Mouse (Mus musculus) mouse embryonic stem cell (cell line): Measurements from ENCODE around the gene 6430550D23Rik.

Experiments used
- in situ Hi-C, 2 experiments: fragments of 300-500 bp; cut with MboI; formaldehyde crosslinking; loops; 1 replicate in 1 of 2; 3 replicates in 1 of 2; pipeline ENCODE4 v1.14.3; 2019 to 2020; ENCODE audit warnings: low sequenced_read_pairs in 2 of 2, low pct_unique_long_range_greater_than_20kb in 1 of 2, mixed read lengths in 1 of 2; ENCODE audit not compliant: unreplicated experiment in 1 of 2

The 6430550D23Rik gene

GRCm38 (mm10) chr2:155961862-155962261 lies 45.9 kb downstream of the 6430550D23Rik start:
- in situ Hi-C loops: no loop called here

DNA sequence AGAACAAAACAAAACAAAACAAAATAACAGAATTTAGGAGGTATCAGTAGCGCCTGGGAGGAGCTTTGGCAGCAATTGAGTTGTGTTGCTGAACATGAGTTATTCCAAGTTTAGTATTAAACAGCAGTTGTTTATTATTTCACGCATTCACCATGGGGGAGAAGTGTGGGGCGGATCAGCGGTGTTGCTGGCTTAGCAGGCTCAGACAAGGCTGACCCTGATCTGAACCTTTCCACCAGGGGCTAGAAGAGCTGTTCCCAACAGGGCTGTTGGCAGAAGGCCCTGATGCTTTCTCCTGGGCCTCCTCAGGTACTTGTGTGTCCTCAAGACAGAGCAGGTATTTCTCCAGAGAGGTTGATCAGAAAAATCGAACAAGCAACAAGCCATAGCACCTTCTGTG lies 47.8 kb downstream of the 6430550D23Rik start:
- in situ Hi-C loops: no loop called here

GRCm38 (mm10) chr2:155956134-155957059 lies 51.4 kb downstream of the 6430550D23Rik start, which contains the start of gene Cep250:
Gene Cep250 (plus strand): TSS chr2:155956458.
- in situ Hi-C loops: no loop called here

GRCm38 (mm10) chr2:155952006-155952405 lies 55.8 kb downstream of the 6430550D23Rik start:
- in situ Hi-C loops: no loop called here

- in situ Hi-C loops: loop anchor here (5.0 kb wide), 2 partner anchors 102 to 122 kb away; partner anchors contain the start of gene Eif6 (in 1 of the 2)
Measured at GRCm38 (mm10) chr2:155949362-155949761, 58.4 kb downstream of the 6430550D23Rik start.

GRCm38 (mm10) chr2:155947390-155948002 lies 60.3 kb downstream of the 6430550D23Rik start:
- in situ Hi-C loops: loop anchor here (5.0 kb wide), 2 partner anchors 100 to 120 kb away; partner anchors contain the start of gene Eif6 (in 1 of the 2)

GRCm38 (mm10) chr2:155946499-155946898 lies 61.3 kb downstream of the 6430550D23Rik start:
- in situ Hi-C loops: loop anchor here (5.0 kb wide), 2 partner anchors 99 to 119 kb away; partner anchors contain the start of gene Eif6 (in 1 of the 2)

DNA sequence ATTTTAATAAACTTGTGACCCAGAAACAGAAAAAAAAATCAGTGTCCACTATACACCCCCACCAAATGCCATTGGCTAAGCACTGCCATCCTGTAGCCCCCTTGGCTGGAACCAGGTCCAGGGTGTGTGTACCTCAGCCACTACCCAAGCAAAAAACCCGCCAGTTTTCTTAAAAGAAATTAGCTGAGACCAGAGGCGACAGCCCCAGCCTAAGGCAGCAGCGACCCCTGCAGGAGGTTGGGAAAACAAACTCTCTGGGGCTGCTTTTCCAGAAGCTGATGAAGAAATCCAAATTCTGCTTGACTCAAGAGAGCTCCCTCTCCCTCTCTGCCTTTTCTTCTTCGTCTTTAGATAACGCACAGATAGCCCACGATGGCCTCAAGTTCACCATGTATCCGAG lies 61.7 kb downstream of the 6430550D23Rik start:
- in situ Hi-C loops: loop anchor here (5.0 kb wide), 2 partner anchors 99 to 119 kb away; partner anchors contain the start of gene Eif6 (in 1 of the 2)

- in situ Hi-C loops: loop anchor here (5.0 kb wide), 2 partner anchors 98 to 118 kb away; partner anchors contain the start of gene Eif6 (in 1 of the 2)
Measured at GRCm38 (mm10) chr2:155945580-155945979, 62.2 kb downstream of the 6430550D23Rik start.

DNA sequence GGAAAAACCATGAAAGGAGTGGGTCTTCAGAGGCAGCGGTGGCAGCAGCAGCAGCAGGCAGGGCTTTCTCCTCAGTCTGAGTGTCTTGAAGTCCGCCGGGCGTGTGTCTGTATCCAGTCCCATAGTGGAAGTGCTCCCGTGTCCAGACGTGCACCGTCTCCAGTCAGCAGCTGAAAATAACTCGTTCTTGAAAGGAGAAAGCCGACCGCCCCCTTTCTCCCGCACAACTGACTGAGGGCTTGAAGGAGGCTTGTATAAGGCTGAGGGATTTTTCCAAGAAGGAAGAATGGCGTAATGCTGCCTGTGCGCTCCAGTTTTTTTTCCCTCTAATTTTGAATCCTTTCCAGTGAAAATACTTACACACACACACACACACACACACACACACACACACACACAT lies 62.7 kb downstream of the 6430550D23Rik start, which contains the start of gene Gdf5:
TSS of gene Gdf5 (minus strand) at position 244 of the 400 bp plus-strand sequence.
- in situ Hi-C loops: loop anchor here (5.0 kb wide), 2 partner anchors 98 to 118 kb away; partner anchors contain the start of gene Eif6 (in 1 of the 2)

GRCm38 (mm10) chr2:155944685-155945084 lies 63.1 kb downstream of the 6430550D23Rik start:
- in situ Hi-C loops: loop anchor here (5.0 kb wide), 2 partner anchors 97 to 117 kb away; partner anchors contain the start of gene Eif6 (in 1 of the 2)

GRCm38 (mm10) chr2:155943463-155943862 lies 64.3 kb downstream of the 6430550D23Rik start:
- in situ Hi-C loops: no loop called here

DNA sequence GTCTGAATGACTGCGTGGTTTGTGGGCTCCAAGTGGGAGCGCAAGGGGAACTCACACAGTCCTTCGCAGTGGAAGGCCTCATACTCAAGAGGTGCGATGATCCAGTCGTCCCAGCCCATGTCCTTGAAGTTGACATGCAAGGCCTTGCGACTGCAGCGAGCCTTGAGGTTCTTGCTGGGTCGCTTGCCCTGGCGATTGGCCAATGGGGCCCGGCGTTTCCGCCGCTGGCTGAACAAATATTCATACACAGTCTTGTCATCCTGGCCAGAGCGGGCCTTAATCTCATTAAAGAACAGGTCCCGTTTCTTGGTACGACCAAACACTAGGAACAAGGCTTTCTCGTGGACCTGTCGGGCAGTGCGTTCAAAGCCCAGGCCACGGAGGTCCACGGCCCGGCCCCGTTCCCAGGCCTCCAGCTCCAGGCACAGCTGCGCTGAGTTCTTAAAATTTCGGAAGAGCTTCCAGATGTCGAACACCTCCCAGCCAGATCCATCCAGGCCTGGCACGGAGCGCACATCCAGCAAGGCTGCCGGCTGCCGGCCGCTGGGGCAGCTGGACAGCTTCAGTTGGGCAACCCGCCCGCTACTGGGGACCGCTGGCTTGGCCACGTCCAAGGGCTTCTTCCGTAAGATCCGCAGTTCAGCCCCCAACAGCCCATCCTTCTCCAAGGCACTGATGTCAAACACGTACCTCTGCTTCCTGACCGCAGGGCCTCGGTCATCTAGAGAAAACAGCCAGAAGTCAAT lies 65.9 kb downstream of the 6430550D23Rik start:
- in situ Hi-C loops: no loop called here

DNA sequence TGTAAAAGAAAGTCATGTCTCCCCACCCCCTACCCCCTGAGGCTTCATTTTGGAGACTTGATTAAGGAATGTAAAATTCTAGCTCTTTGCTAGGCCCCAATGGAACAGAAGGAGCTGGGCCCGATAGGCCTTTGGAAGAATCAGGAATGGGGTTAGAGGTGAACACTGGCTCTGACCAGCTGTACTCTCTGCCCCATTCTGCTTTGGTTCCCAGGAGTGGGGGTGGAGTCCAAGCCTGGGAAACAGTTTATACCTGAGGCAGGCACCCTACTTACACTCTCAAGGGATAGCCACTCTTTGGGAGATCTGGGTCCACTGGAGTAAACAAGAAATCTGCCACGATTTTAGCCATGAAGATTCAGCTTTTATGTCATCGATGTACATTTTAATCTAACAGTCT lies 67.1 kb downstream of the 6430550D23Rik start, which contains the start of gene Gm15557:
TSS of gene Gm15557 (plus strand) at position 48 of the 400 bp plus-strand sequence.
- in situ Hi-C loops: no loop called here

GRCm38 (mm10) chr2:155939897-155940529 lies 67.8 kb downstream of the 6430550D23Rik start:
- in situ Hi-C loops: no loop called here

GRCm38 (mm10) chr2:155929531-155930442 lies 78.0 kb downstream of the 6430550D23Rik start, which contains the start of gene Uqcc1:
Gene Uqcc1 (minus strand): TSS chr2:155930310.
- in situ Hi-C loops: no loop called here
